Mouse (Mus musculus) right cerebral cortex, adult 2 months (tissue): ENCODE data around the gene Rpl36.
"Not testable (repeated sequence)": the region's sequence is repeated elsewhere in the genome, so short reads cannot be mapped to it uniquely, and the experiment has no call there.

ENCODE experiments used
- DNase-seq, 2 experiments: peaks; one replicate each; pipeline ENCODE4 v3.0.0; 2021 to 2022; ENCODE audit warnings: low spot score in 2 of 2

The Rpl36 gene

GRCm38 (mm10) chr17:56608699-56609098 lies 4.5 kb upstream of the Rpl36 start:
- DNase-seq = no peak

- DNase-seq = peak; percentile 98 to 99
Observed at GRCm38 (mm10) chr17:56609452-56610171, 3.6 kb upstream of the Rpl36 start, which contains the start of gene 2410015M20Rik. 2410015M20Rik (minus strand) TSS chr17:56609771.

- no peak for DNase-seq
Observed at GRCm38 (mm10) chr17:56611323-56611722, 1.9 kb upstream of the Rpl36 start.

- DNase-seq = no peak
Observed at GRCm38 (mm10) chr17:56611861-56612564, 1.2 kb upstream of the Rpl36 start.

- DNase-seq = not testable (repeated sequence)
Observed at GRCm38 (mm10) chr17:56612565-56612939, 664 bp upstream of the Rpl36 start.

- DNase-seq = not testable (repeated sequence)
Observed at GRCm38 (mm10) chr17:56613893-56614292, 677 bp downstream of the Rpl36 start.

GRCm38 (mm10) chr17:56614391-56615135 lies 1.3 kb downstream of the Rpl36 start:
- no peak for DNase-seq

GRCm38 (mm10) chr17:56615136-56615784 lies 2.0 kb downstream of the Rpl36 start:
- no peak for DNase-seq

GRCm38 (mm10) chr17:56615792-56616191 lies 2.6 kb downstream of the Rpl36 start:
- no peak for DNase-seq

GRCm38 (mm10) chr17:56616725-56617124 lies 3.5 kb downstream of the Rpl36 start:
- no peak for DNase-seq

- no peak for DNase-seq
Observed at GRCm38 (mm10) chr17:56617628-56618027, 4.4 kb downstream of the Rpl36 start.

- DNase-seq = no peak
Observed at GRCm38 (mm10) chr17:56625495-56625894, 12.3 kb downstream of the Rpl36 start.

GRCm38 (mm10) chr17:56626260-56626659 lies 13.0 kb downstream of the Rpl36 start:
- DNase-seq = no peak

- peak; percentile 97 to 98 for DNase-seq
Observed at GRCm38 (mm10) chr17:56626754-56627470, 13.7 kb downstream of the Rpl36 start, which contains the start of gene Lonp1. Lonp1 (minus strand) TSS chr17:56626887.

- no peak for DNase-seq
Observed at GRCm38 (mm10) chr17:56627530-56628277, 14.5 kb downstream of the Rpl36 start, which contains the start of gene Catsperd. Catsperd (plus strand) TSS chr17:56628143.

- DNase-seq = not testable (repeated sequence)
Observed at GRCm38 (mm10) chr17:56629800-56630781, 16.9 kb downstream of the Rpl36 start.

GRCm38 (mm10) chr17:56631807-56632206 lies 18.6 kb downstream of the Rpl36 start:
- DNase-seq = no peak

GRCm38 (mm10) chr17:56634023-56634422 lies 20.8 kb downstream of the Rpl36 start:
- DNase-seq = no peak

- no peak for DNase-seq
Observed at GRCm38 (mm10) chr17:56643237-56643636, 30.0 kb downstream of the Rpl36 start.
